Mouse (Mus musculus) activated CD4-positive, CD25-positive, alpha-beta regulatory T cell, adult 4 months (primary cell): ENCODE results near the gene Cdk2. TPM values are rescaled to one million over a fixed set of nuclear protein-coding genes. Genes with fewer than 3 reads are reported as not detected.

Source experiments
- ATAC-seq: one replicate; pipeline ENCODE4 v1.8.0; 2017
- polyA plus RNA-seq, 2 experiments: library from polyadenylated mRNA; unstranded; fragments of 100-300 nt; shearing (Covaris generic); gene quantifications; one replicate each; pipeline ENCODE4 v1.2.1; 2017

Cdk2 gene
- polyA plus RNA-seq, 2 experiments from 2014 or later: 24.0 to 29.2 TPM

DNA sequence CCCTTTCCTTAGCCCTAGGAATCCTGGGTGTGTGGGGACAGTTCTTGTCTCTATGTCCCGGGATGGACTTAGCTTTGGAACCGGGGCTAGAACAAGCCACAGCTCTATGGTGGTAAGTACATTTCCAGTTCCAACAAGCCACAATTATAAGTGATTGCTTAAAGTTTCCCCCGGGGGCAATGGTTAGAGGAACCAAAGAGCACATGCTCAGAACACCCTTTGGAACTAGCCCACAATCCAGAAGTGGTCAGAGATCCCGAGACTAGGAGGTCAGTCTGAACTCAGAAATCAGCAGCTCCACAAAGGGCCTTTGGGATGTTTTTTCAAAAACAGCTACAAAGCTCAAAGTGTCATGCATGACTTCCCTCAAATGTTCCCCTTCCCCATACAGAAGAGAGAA, 51.0 kb downstream of the Cdk2 start:
- no peak for ATAC-seq

Other genes with a start within 250 kb of the Cdk2 start
- gene Smarcc2, start 245.8 kb downstream of the Cdk2 start, polyA plus RNA-seq: 10 to 100 TPM; 53.8 to 54.8 TPM
- 1,000 to 10,000 TPM; 1,113 TPM for gene Myl6, start 210.9 kb downstream of the Cdk2 start, polyA plus RNA-seq
- gene Myl6b, start 206.3 kb downstream of the Cdk2 start, polyA plus RNA-seq: 1 to 10 TPM; 2.0 to 6.9 TPM
- gene Esyt1, start 179.2 kb downstream of the Cdk2 start, polyA plus RNA-seq: 10 to 100 TPM; 77.5 to 80.7 TPM
- gene Zc3h10, start 157.3 kb downstream of the Cdk2 start, polyA plus RNA-seq: 10 to 100 TPM in 1 of 2 experiments, 1 to 10 TPM in 1; 6.4 to 10.1 TPM
- gene Rpl41, start 155.7 kb downstream of the Cdk2 start, polyA plus RNA-seq: 1,000 to 10,000 TPM; 5,950 to 7,803 TPM
- gene Pa2g4, start 139.0 kb downstream of the Cdk2 start, polyA plus RNA-seq: 100 to 1,000 TPM; 136 to 160 TPM
- gene Erbb3, start 115.4 kb downstream of the Cdk2 start, polyA plus RNA-seq: 1 to 10 TPM; 4.1 to 4.2 TPM
- 1,000 to 10,000 TPM; 1,759 to 1,796 TPM for gene Rps26, start 78.3 kb downstream of the Cdk2 start, polyA plus RNA-seq
- 100 to 1,000 TPM; 103 to 107 TPM for gene Ikzf4, start 59.0 kb downstream of the Cdk2 start, polyA plus RNA-seq
- gene Suox, start 31.0 kb downstream of the Cdk2 start, polyA plus RNA-seq: 10 to 100 TPM; 15.3 to 17.9 TPM
- gene Rab5b, start 8.8 kb downstream of the Cdk2 start, polyA plus RNA-seq: 10 to 100 TPM; 50.7 to 59.5 TPM
- gene Pmel, start 836 bp downstream of the Cdk2 start, polyA plus RNA-seq: 1 to 10 TPM; 2.6 to 5.7 TPM
- 100 to 1,000 TPM; 269 to 295 TPM for gene Dgka, start 39.8 kb upstream of the Cdk2 start, polyA plus RNA-seq
- 10 to 100 TPM; 64.1 to 79.7 TPM for gene Pym1, start 42.9 kb upstream of the Cdk2 start, polyA plus RNA-seq
- not detected for gene Mmp19, start 85.9 kb upstream of the Cdk2 start, polyA plus RNA-seq
- 10 to 100 TPM; 54.4 to 68.5 TPM for gene Dnajc14, start 99.0 kb upstream of the Cdk2 start, polyA plus RNA-seq
- 1 to 10 TPM; 3.3 to 3.4 TPM for gene Tmem198b, start 99.3 kb upstream of the Cdk2 start, polyA plus RNA-seq
- 100 to 1,000 TPM; 192 to 229 TPM for gene Sarnp, start 112.3 kb upstream of the Cdk2 start, polyA plus RNA-seq
- 10 to 100 TPM; 75.6 to 87.1 TPM for gene Ormdl2, start 116.6 kb upstream of the Cdk2 start, polyA plus RNA-seq
- gene Gdf11, start 186.7 kb upstream of the Cdk2 start, polyA plus RNA-seq: 1 to 10 TPM; 5.0 to 5.6 TPM
- under 1 TPM; 0.69 to 0.92 TPM for gene Cd63, start 196.0 kb upstream of the Cdk2 start, polyA plus RNA-seq
- gene Rdh5, start 217.9 kb upstream of the Cdk2 start, polyA plus RNA-seq: 1 to 10 TPM; 5.7 to 8.9 TPM
- gene Bloc1s1, start 219.0 kb upstream of the Cdk2 start, polyA plus RNA-seq: 100 to 1,000 TPM; 218 to 252 TPM
- 1 to 10 TPM; 2.9 to 6.1 TPM for gene Itga7, start 228.8 kb upstream of the Cdk2 start, polyA plus RNA-seq